Mouse (Mus musculus): ENCODE data around the gene Ccer1.
"Not testable (repeated sequence)": the region's sequence is repeated elsewhere in the genome, so short reads cannot be mapped to it uniquely, and the experiment has no call there.

Ccer1 gene

GRCm38 (mm10) chr10:97692913-97693312 is at the start of gene Ccer1:
Gene Ccer1, plus strand, starts transcription at chr10:97693059.
- no peak for DNase-seq (ENCODE audit: low spot score)

DNA sequence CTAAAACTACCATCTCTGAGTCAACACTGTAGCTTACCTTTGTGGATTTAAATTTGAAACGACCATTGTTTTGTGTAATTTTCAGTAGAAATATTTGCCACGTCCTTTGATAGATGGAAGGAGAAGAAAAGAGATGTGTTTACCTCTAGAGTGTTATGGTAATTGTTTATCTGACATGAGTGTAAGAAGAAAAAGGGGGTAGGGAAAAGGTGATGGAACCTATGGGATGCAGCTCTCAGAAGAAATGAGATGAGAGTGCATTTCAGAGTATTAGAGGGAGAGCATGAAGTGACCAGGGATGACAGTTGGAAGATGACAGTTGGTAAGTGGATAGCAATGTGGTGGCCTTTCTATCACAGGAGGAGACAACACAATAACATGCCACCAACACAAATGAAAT is 49.1 kb upstream of the Ccer1 start, which contains the start of gene Epyc:
Gene Epyc (plus strand): TSS at position 301 of the 400 bp plus-strand sequence.
- no peak for DNase-seq (ENCODE audit: low spot score)

DNA sequence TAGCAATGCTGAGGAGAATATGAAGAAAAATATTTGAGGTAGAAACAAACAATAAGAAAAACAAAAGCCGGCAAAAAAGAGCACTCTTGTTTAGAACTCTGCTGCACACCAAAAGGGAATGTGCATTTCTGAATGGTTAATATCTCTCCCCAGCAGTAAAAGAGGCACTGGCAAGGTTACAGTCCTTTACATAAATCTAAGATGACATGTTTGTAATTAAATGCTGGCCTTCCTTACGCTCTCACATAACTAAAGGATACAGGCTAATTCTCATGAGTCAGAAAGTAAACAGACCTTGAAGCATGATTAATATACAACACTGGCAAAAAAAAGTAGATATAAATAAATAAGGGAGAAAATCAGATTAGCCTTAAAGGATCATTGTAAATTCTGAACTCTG is 42.5 kb upstream of the Ccer1 start:
- DNase-seq (ENCODE audit: low spot score) = no peak

GRCm38 (mm10) chr10:97659489-97659888 is 33.4 kb upstream of the Ccer1 start:
- DNase-seq (ENCODE audit: low spot score) = no peak

DNA sequence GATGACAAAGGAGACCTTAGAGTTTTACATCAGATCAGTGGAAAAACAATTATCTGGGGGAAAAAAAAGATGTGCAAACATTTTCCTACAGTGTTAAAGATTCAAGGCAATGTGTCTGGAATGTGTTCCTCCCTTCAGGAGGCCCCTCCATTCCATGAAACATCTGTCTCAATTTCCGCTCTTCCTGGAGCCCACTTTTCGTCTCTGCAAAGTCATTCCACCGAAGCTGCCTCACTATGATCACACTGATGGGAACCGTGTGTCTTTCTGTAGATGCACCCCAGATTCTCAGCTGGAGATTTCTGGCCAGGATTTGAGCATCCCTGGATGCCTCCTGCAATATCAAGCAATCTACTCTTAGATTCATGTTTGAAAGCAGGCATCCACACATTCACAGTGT is 24.2 kb upstream of the Ccer1 start:
- DNase-seq (ENCODE audit: low spot score) = no peak

- no peak for DNase-seq (ENCODE audit: low spot score)
Observed at GRCm38 (mm10) chr10:97670202-97670601, 22.7 kb upstream of the Ccer1 start.

DNA sequence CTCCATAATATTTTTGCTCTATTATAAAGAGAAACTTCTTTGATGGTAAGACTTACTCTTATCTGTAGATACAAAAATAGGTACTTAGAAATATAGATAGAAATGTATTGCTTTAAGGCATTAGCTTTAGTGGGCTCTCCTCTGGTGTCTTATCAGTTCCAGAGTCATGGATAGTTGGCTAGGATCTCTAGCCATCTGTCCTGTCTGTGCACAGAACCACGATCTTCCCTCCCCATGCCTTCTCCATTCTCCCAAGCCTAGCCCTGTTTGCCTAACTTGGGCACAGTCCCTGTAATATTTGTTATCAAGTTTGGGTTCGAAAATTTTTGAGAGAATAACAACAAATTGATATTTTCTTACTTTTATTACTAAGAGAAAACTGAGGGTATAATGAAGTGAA is 19.6 kb upstream of the Ccer1 start:
- no peak for DNase-seq (ENCODE audit: low spot score)

DNA sequence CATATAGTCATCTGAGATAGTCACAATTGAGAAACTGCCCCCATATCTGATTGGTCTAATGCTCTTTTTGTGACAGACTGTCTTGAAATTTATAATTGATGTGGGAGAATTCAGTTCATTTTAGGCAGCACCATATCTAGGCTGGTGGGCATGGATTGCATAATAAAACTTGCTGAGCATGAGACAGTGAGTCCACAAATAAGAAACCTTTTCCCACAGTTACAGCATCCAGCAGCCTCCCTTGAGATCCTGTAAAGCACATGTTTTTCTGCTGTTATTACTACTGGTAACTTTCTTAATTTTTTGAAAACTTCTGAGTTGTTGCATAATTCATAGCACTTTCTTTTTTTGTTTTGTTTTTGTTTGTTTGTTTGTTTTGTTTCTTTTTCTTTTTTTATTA is 9.9 kb upstream of the Ccer1 start:
- no peak for DNase-seq (ENCODE audit: low spot score)

GRCm38 (mm10) chr10:97687198-97687597 is 5.7 kb upstream of the Ccer1 start:
- DNase-seq (ENCODE audit: low spot score) = no peak

GRCm38 (mm10) chr10:97689425-97689824 is 3.4 kb upstream of the Ccer1 start:
- DNase-seq (ENCODE audit: low spot score) = no peak

- no peak for DNase-seq (ENCODE audit: low spot score)
Observed at GRCm38 (mm10) chr10:97693398-97694135, 708 bp downstream of the Ccer1 start.

GRCm38 (mm10) chr10:97702321-97702720 is 9.5 kb downstream of the Ccer1 start:
- DNase-seq (ENCODE audit: low spot score) = no peak

- no peak for DNase-seq (ENCODE audit: low spot score)
Observed at GRCm38 (mm10) chr10:97704562-97704961, 11.7 kb downstream of the Ccer1 start.

GRCm38 (mm10) chr10:97712687-97713086 is 19.8 kb downstream of the Ccer1 start:
- no peak for DNase-seq (ENCODE audit: low spot score)

GRCm38 (mm10) chr10:97714584-97714983 is 21.7 kb downstream of the Ccer1 start:
- no peak for DNase-seq (ENCODE audit: low spot score)

DNA sequence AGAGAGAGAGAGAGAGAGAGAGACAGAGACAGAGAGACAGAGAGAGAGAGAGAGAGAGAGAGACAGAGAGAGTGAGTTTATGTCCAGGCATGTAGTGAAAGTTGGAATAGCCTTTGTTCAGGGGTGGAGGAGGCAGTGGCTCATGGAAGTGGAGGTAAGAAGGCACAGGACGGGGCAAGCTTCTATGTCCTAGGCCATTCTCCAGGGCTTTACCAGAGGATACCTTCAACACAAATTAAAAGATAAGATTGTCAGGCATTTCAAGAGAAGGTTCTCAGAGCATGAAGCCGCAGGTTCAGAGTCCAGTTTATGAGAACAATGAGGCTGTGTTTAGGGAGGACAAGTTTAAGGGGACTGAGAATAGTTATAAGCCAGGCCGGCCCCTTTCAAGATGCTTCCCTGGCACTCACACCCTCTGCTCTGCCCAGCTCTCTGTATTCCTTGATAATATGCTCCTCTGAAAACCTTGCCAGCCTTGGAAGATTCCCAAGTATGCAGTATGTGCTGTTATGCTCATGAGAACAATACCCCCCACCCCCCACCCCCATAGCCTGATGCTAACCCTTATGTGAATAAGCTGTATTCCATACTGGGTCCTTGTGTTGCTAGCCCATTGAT is 22.5 kb downstream of the Ccer1 start:
- no peak for DNase-seq (ENCODE audit: low spot score)

DNA sequence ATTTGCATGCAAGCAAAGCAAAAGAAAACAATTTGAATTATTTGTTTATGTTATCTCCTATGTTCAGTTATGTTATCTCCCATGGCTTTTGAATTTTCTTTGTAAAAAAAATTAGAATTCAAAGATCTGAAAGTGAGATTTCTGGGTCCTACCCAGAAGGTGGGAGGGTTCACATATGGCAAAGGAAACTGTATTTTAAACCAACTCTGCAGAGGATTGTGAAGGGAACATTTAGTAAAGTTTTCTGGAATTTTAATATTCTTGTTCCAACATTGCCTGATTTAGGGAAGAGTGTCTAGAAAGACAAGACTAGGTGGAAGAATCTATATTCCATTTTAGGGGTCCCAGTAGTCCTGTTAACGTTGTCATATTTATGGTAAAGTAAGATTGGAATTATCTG is 24.4 kb downstream of the Ccer1 start:
- DNase-seq (ENCODE audit: low spot score) = no peak

DNA sequence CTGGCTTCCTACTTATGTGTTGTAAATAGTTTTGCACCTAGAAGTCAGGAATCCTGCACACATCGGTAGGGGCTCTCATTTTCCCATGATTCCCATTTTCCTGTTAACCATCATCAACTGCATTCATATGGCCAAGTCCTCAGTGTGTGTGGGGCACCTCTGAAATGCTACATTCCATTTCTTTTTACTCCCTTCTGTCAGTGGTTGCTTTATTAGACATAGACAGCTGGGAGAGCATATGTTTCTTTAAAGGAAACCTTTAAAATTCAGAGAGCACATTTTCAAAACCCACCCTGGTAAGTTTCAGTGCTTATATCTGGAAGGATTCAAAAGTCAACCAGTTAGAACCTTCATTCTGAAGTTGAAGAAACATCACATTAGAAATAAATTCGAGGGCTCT is 25.2 kb downstream of the Ccer1 start:
- DNase-seq (ENCODE audit: low spot score) = no peak

DNA sequence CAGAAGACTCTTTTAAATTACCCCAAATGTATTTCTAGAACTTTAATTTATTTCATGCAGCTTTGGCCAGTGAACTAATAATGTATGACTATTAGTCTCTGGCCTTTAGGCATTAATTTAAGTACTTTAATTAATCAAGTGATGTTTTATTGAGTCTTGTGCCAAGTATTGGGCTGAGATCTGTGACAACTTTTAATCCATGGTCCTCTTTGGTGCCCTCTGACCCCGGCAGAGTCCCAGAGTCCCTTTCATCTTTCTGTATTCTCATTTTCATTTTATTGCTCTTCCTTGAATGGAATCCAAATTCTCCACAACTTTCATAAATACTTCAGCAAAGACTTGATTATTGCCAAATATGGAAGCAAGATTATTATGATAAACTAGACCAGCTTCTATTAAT is 27.8 kb downstream of the Ccer1 start:
- no peak for DNase-seq (ENCODE audit: low spot score)

- DNase-seq (ENCODE audit: low spot score) = no peak
Observed at GRCm38 (mm10) chr10:97722709-97723108, 29.9 kb downstream of the Ccer1 start.

DNA sequence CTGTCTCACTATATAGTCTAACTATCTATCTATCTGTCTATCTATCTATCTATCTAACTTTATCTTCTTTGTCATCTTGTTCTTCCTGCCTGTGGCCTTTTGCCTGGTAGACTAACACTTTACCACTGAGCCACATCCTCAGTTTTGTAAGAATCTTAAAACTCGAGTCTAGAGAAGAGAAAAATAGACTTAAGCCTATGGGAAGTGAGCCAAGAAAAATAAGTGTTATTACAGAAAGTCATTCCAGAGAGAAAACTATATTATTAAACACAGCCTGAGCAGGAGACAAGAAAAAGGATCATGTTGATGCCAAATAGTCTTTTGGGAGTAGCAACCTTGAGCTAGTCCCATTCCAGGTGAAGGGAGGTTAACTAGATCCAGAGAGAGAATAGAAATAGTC is 33.1 kb downstream of the Ccer1 start:
- DNase-seq (ENCODE audit: low spot score) = no peak

- DNase-seq (ENCODE audit: low spot score) = not testable (repeated sequence)
Observed at GRCm38 (mm10) chr10:97726655-97727054, 33.8 kb downstream of the Ccer1 start, which contains the start of gene C030005K15Rik. Gene C030005K15Rik, minus strand, starts transcription at chr10:97726755.
